Mouse (Mus musculus) MEL (cell line): ENCODE measurements around the gene Commd4. TPM values are rescaled to one million over a fixed set of nuclear protein-coding genes. Genes with fewer than 3 reads are reported as not detected.

Experiments used
- DNase-seq: peaks from one replicate; pipeline ENCODE4 v3.0.0; 2011; ENCODE audit warnings: low read depth, low spot score
- H3K27ac ChIP-seq: 2 replicates; pipeline ENCODE4 v1.5.1; 2012; ENCODE audit warnings: low read depth, mild to moderate bottlenecking, control low read depth, low read length, moderate library complexity; ENCODE audit not compliant: control insufficient read depth
- H3K27me3 ChIP-seq, 2 experiments: fragments of 150-350 bp in 1 of 2; sonication (generic) in 1 of 2; 2 replicates each; pipeline ENCODE4 v1.6.1; 2012; ENCODE audit warnings: low read length in 2 of 2, mild to moderate bottlenecking in 2 of 2, improper control_type of control experiment in 1 of 2, moderate library complexity in 1 of 2; ENCODE audit not compliant: insufficient read depth in 2 of 2, control insufficient read depth in 1 of 2
- H3K36me3 ChIP-seq, 2 experiments: 2 replicates each; pipeline ENCODE4 v1.6.1; 2012 to 2014; ENCODE audit warnings: low read length in 2 of 2, improper control_type of control experiment in 1 of 2, inconsistent platforms in 1 of 2, mild to moderate bottlenecking in 1 of 2; ENCODE audit not compliant: insufficient read depth in 2 of 2, control insufficient read depth in 1 of 2
- H3K4me1 ChIP-seq, 2 experiments: fragments of 150-350 bp in 1 of 2; sonication (generic) in 1 of 2; 2 replicates each; pipeline ENCODE4 v1.6.1; 2012; ENCODE audit warnings: low read length in 2 of 2, improper control_type of control experiment in 1 of 2, mild to moderate bottlenecking in 1 of 2; ENCODE audit not compliant: insufficient read depth in 2 of 2, control insufficient read depth in 1 of 2
- H3K4me3 ChIP-seq, 2 experiments: fragments of 150-350 bp in 1 of 2; sonication (generic) in 1 of 2; 2 replicates each; pipeline ENCODE4 v1.5.1; 2012; ENCODE audit warnings: low read depth in 2 of 2, low read length in 2 of 2, mild to moderate bottlenecking in 2 of 2, moderate library complexity in 2 of 2, control low read depth in 1 of 2, improper control_type of control experiment in 1 of 2; ENCODE audit not compliant: control insufficient read depth in 1 of 2, insufficient read depth in 1 of 2
- H3K79me2 ChIP-seq: 2 replicates; pipeline ENCODE4 v1.6.1; 2012; ENCODE audit warnings: mild to moderate bottlenecking, low read length, moderate library complexity; ENCODE audit not compliant: control insufficient read depth, poor library complexity, insufficient read depth
- H3K9ac ChIP-seq: 2 replicates; pipeline ENCODE4 v1.6.1; 2012; ENCODE audit warnings: low read depth, mild to moderate bottlenecking, control low read depth, low read length, moderate library complexity; ENCODE audit not compliant: control insufficient read depth, poor library complexity, severe bottlenecking
- H3K9me3 ChIP-seq: fragments of 150-350 bp; sonication (generic); replicated peaks from 2 replicates; pipeline ENCODE4 v1.6.1; 2012; ENCODE audit warnings: mild to moderate bottlenecking, low read length, improper control_type of control experiment, moderate library complexity; ENCODE audit not compliant: insufficient read depth
- CHD1 ChIP-seq: IDR thresholded peaks from 2 replicates; pipeline ENCODE4 v1.6.1; 2012; ENCODE audit warnings: low read depth, mild to moderate bottlenecking, inconsistent platforms, low read length, improper control_type of control experiment
- CHD2 ChIP-seq: IDR thresholded peaks from 2 replicates; pipeline ENCODE4 v1.6.1; 2011; ENCODE audit warnings: low read length, improper control_type of control experiment
- CTCF ChIP-seq, 3 experiments: IDR thresholded peaks in 2 of 3; conservative IDR thresholded peaks in 1 of 3; 2 replicates each; pipeline ENCODE4 v1.5.1; 2011 to 2012; ENCODE audit warnings: low read length in 3 of 3, low read depth in 2 of 3, mild to moderate bottlenecking in 2 of 3, improper control_type of control experiment in 1 of 3, inconsistent platforms in 1 of 3, mixed read lengths in 1 of 3, moderate library complexity in 1 of 3; ENCODE audit not compliant: control insufficient read depth in 1 of 3, insufficient read depth in 1 of 3, poor library complexity in 1 of 3, severe bottlenecking in 1 of 3
- ELF1 ChIP-seq: IDR thresholded peaks from 2 replicates; pipeline ENCODE4 v1.6.1; 2014; ENCODE audit warnings: low read depth, mild to moderate bottlenecking, inconsistent platforms, low read length, improper control_type of control experiment, moderate library complexity
- ETS1 ChIP-seq: IDR thresholded peaks from 2 replicates; pipeline ENCODE4 v1.6.1; 2012; ENCODE audit warnings: low read depth, mild to moderate bottlenecking, inconsistent platforms, low read length, improper control_type of control experiment, moderate library complexity
- GABPA ChIP-seq: IDR thresholded peaks from 2 replicates; pipeline ENCODE4 v1.6.1; 2012; ENCODE audit warnings: low read depth, mild to moderate bottlenecking, inconsistent platforms, low read length, improper control_type of control experiment, moderate library complexity
- MAX ChIP-seq: IDR thresholded peaks from 2 replicates; pipeline ENCODE4 v1.6.1; 2011; ENCODE audit warnings: low read length, improper control_type of control experiment
- MEF2A ChIP-seq: IDR thresholded peaks from 2 replicates; pipeline ENCODE4 v1.6.1; 2014; ENCODE audit warnings: low read depth, mild to moderate bottlenecking, inconsistent platforms, low read length, improper control_type of control experiment; ENCODE audit not compliant: poor library complexity, insufficient replicate concordance, severe bottlenecking; ENCODE audit errors: extremely low read depth
- MYB ChIP-seq: IDR thresholded peaks from 2 replicates; pipeline ENCODE4 v1.6.1; 2011; ENCODE audit warnings: mild to moderate bottlenecking, low read depth, low read length, improper control_type of control experiment
- MYC ChIP-seq: IDR thresholded peaks from 2 replicates; pipeline ENCODE4 v1.6.1; 2011; ENCODE audit warnings: low read depth, mild to moderate bottlenecking, low read length, improper control_type of control experiment, moderate library complexity
- NELFE ChIP-seq: IDR thresholded peaks from 2 replicates; pipeline ENCODE4 v1.6.1; 2011; ENCODE audit warnings: low read depth, low read length, improper control_type of control experiment
- POLR2A ChIP-seq, 2 experiments: IDR thresholded peaks; 2 replicates each; pipeline ENCODE4 v1.6.1; 2011 to 2012; ENCODE audit warnings: low read length in 2 of 2, mild to moderate bottlenecking in 2 of 2, control low read depth in 1 of 2, improper control_type of control experiment in 1 of 2, low read depth in 1 of 2, moderate library complexity in 1 of 2; ENCODE audit not compliant: control insufficient read depth in 1 of 2, insufficient read depth in 1 of 2, poor library complexity in 1 of 2
- POLR2AphosphoS2 ChIP-seq: IDR thresholded peaks from 2 replicates; pipeline ENCODE4 v1.6.1; 2011; ENCODE audit warnings: low read length, improper control_type of control experiment
- RCOR1 ChIP-seq: IDR thresholded peaks from 2 replicates; pipeline ENCODE4 v1.6.1; 2012; ENCODE audit warnings: low read depth, mild to moderate bottlenecking, inconsistent platforms, low read length, improper control_type of control experiment
- SIN3A ChIP-seq: IDR thresholded peaks from 2 replicates; pipeline ENCODE4 v1.6.1; 2012; ENCODE audit warnings: low read length, improper control_type of control experiment, inconsistent platforms
- SMC3 ChIP-seq: IDR thresholded peaks from 2 replicates; pipeline ENCODE4 v1.6.1; 2011; ENCODE audit warnings: low read depth, low read length, improper control_type of control experiment
- TAL1 ChIP-seq: IDR thresholded peaks from 2 replicates; pipeline ENCODE4 v1.6.1; 2012; ENCODE audit warnings: mild to moderate bottlenecking, inconsistent platforms, low read length, moderate library complexity, mixed read lengths
- UBTF ChIP-seq: IDR thresholded peaks from 2 replicates; pipeline ENCODE4 v1.6.1; 2012; ENCODE audit warnings: low read depth, mild to moderate bottlenecking, inconsistent platforms, low read length, improper control_type of control experiment, moderate library complexity, borderline replicate concordance; ENCODE audit not compliant: insufficient read depth
- polyA plus RNA-seq, 2 experiments: library from polyadenylated mRNA; stranded (reverse) in 1 of 2; unstranded in 1 of 2; fragments of >175 nt in 1 of 2; fragments of >200 nt in 1 of 2; gene quantifications; 2 replicates each; pipeline versions ENCODE4 v1.2.1 to v1.2.4; 2012; ENCODE audit warnings: low replicate concordance in 2 of 2, low read depth in 1 of 2; ENCODE audit not compliant: insufficient read length in 2 of 2, insufficient read depth in 1 of 2, missing spikeins in 1 of 2
- total RNA-seq: library from RNA; depleted of rRNA; stranded (reverse); fragments of 300-350 nt; gene quantifications from 2 replicates; pipeline ENCODE4 v1.2.3, GENCODE M21; 2012

The Commd4 gene
- total and polyA plus RNA-seq, 3 experiments, result 89.7 to 90.6 TPM; not detected in 1

DNA sequence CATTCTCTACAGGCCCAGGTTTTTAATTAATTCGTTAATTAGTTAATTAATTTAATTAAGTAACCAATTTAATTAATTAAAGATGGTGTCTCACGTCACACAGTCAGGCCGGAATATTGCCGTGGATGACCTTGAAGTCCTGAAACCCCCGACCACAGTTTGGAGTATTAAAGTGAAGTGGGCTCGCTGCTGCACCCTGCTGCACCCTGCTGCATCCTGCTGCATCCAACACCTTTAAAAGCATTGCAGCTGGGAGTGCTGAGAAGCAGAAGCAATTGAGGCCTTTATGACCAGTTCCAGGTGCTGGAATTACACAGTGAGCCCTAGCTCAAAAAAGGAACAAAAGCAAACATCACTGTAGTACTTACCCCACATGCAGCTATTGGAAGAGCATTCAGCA is 5.8 kb downstream of the Commd4 start:
- Histone ChIP-seq H3K9me3 (no peaks in the 10 kb centered on the region), H3K4me3 (no peak overlapping the region), H3K79me2 (peaks cover 4% of the 10 kb centered on the region), H3K27ac (no peak overlapping the region), H3K27me3 (no peaks in the 10 kb centered on the region), H3K36me3 (peaks cover 0 to 2% of the 10 kb centered on the region in 2 experiments; a peak in 1 of 4 replicates), H3K4me1 (peaks cover 0 to 4% of the 10 kb centered on the region in 2 experiments; a peak in 1 of 4 replicates), H3K9ac (no peak overlapping the region)
- TF ChIP-seq SMC3 (0 out of 2 replicates have a peak, but pooled peaks have one; percentile 27), MEF2A (no peak), MYB (no peak), CHD2 (no peak), CTCF (IDR thresholded peaks at IDR 0.05 in 2 of 3, conservative IDR thresholded peaks at IDR 0.05 in 1 of 3; ENCODE audit: control insufficient read depth in 1 of 3, insufficient read depth in 1 of 3, low read depth in 2 of 3, low read length in 3 of 3, poor library complexity in 1 of 3, severe bottlenecking in 1 of 3) (peak in 2 of 3 experiments; percentile 15 to 21; a peak in 3 of 6 replicates), MAX (no peak)
- no peak for DNase-seq

DNA sequence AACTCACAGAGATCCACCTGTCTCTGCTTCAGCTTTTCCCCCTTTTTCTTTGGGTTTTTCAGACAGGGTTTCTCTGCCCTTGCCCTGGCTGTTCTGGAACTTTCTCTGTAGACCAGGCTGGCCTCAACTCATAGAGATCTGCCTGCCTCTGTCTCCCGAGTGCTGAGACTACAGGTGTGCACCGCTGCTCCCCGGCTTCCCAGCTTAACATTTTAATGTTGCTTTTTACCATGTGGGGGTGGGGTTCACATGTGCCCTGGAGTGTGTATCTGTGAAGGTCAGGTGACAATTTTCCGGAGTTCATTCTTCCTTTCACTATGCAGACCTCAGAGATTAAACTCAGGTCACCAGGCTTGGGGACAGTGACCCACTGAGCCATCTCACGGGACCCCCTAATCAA is 7.9 kb downstream of the Commd4 start:
- H3K36me3 ChIP-seq, result no peaks in the 10 kb centered on the region; a peak in 1 of 4 replicates
- no peak overlapping the region for H3K4me3 ChIP-seq
- H3K9me3 ChIP-seq, result no peaks in the 10 kb centered on the region
- H3K27ac ChIP-seq, result no peak overlapping the region
- H3K4me1 ChIP-seq, result no peaks in the 10 kb centered on the region; a peak in 1 of 4 replicates
- H3K9ac ChIP-seq, result no peak overlapping the region
- H3K79me2 ChIP-seq, result no peaks in the 10 kb centered on the region; the same call in 1 of the 2 replicates
- no peak for DNase-seq
- TF ChIP-seq MYC, result no peak
- no peak for TF ChIP-seq POLR2AphosphoS2
- TF ChIP-seq SMC3, result no peak
- no peak for TF ChIP-seq POLR2A (IDR thresholded peaks at IDR 0.05; ENCODE audit: control insufficient read depth in 1 of 2, insufficient read depth in 1 of 2, low read depth in 1 of 2, low read length in 2 of 2, poor library complexity in 1 of 2)
- TF ChIP-seq SIN3A, result no peak
- no peak for TF ChIP-seq ELF1
- no peak for TF ChIP-seq GABPA
- TF ChIP-seq NELFE, result no peak
- no peak for TF ChIP-seq ETS1
- TF ChIP-seq CHD2, result no peak
- no peak for TF ChIP-seq UBTF
- TF ChIP-seq TAL1, result no peak
- no peak for TF ChIP-seq RCOR1
- TF ChIP-seq CHD1, result no peak
- no peaks in the 10 kb centered on the region for H3K27me3 ChIP-seq
